Mouse (Mus musculus): Measurements from ENCODE around the gene Epha4. TPM values are rescaled to one million over a fixed set of nuclear protein-coding genes. Genes with fewer than 3 reads are reported as not detected.
A peak's percentile ranks its signal among the peaks of the same experiment; 100 is the strongest.

The Epha4 gene
- polyA plus RNA-seq, 1 experiment, result 5.2 TPM

DNA sequence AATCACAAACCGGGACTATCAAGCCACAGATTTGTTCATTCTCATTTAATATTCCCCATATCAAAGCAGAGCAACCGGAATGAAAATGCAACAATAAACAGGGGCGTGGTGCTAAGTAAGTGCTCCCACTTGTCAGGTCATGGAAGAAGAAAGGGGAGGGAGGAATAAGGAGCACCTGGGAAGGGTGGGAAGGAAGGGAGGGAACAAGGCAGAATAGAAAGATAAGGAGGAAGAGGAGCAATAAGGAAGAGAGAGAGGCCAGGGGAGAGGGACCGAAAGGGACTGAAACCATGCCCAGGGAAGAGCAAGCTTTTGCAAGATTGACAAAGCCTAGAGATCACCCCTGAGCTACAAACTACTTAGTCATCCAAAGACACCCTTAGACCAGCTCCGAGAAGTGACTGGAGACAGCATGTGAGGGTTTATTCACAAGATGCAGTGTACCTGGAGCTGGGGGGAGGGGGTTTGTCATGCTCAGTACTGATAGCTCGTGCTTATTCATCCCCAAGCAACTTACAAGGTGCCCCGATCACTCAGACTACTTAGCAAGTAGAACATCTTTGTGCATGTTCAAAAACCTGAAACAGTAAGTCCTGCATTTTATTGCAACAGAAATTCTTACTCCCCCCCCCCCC, 56.0 kb downstream of the Epha4 start:
- Histone ChIP-seq H3K4me3 (ENCODE audit: insufficient read depth, low read depth, low read length) (no peak overlapping the region), H3K36me3 (ENCODE audit: control insufficient read depth, insufficient read depth, low read length) (no peaks in the 10 kb centered on the region), H3K4me1 (ENCODE audit: control insufficient read depth, insufficient read depth, low read length) (no peaks in the 10 kb centered on the region; the same call in 1 of the 2 replicates), H3K27me3 (replicated peaks; ENCODE audit: control insufficient read depth, insufficient read depth, low read length) (no peaks in the 10 kb centered on the region; the same call in 1 of the 2 replicates), H3K27ac (ENCODE audit: insufficient read depth, low read depth, low read length) (no peak overlapping the region)
- WGBS, result 89% methylated on average over 7 of the region's 7 CpGs
- DNase-seq, result no peak
- TF ChIP-seq POLR2A (IDR thresholded peaks at IDR 0.05; ENCODE audit: low read depth, low read length), result no peak
- no peak for TF ChIP-seq CTCF (conservative IDR thresholded peaks at IDR 0.05; ENCODE audit: insufficient read depth, insufficient read length, low read depth, low read length)

- DNase-seq, result no peak
- Histone ChIP-seq H3K4me1 (ENCODE audit: control insufficient read depth, insufficient read depth, low read length) (no peaks in the 10 kb centered on the region; the same call in 1 of the 2 replicates), H3K36me3 (ENCODE audit: control insufficient read depth, insufficient read depth, low read length) (no peaks in the 10 kb centered on the region), H3K27ac (ENCODE audit: insufficient read depth, low read depth, low read length) (no peak overlapping the region), H3K27me3 (replicated peaks; ENCODE audit: control insufficient read depth, insufficient read depth, low read length) (no peaks in the 10 kb centered on the region; the same call in 1 of the 2 replicates), H3K4me3 (ENCODE audit: insufficient read depth, low read depth, low read length) (no peak overlapping the region)
- TF ChIP-seq CTCF (conservative IDR thresholded peaks at IDR 0.05; ENCODE audit: insufficient read depth, insufficient read length, low read depth, low read length) (no peak), POLR2A (IDR thresholded peaks at IDR 0.05; ENCODE audit: low read depth, low read length) (no peak)
- WGBS, result 42% methylated on average over 6 of the region's 6 CpGs
Observed at GRCm38 (mm10) chr1:77457446-77457800, 57.5 kb downstream of the Epha4 start.

DNA sequence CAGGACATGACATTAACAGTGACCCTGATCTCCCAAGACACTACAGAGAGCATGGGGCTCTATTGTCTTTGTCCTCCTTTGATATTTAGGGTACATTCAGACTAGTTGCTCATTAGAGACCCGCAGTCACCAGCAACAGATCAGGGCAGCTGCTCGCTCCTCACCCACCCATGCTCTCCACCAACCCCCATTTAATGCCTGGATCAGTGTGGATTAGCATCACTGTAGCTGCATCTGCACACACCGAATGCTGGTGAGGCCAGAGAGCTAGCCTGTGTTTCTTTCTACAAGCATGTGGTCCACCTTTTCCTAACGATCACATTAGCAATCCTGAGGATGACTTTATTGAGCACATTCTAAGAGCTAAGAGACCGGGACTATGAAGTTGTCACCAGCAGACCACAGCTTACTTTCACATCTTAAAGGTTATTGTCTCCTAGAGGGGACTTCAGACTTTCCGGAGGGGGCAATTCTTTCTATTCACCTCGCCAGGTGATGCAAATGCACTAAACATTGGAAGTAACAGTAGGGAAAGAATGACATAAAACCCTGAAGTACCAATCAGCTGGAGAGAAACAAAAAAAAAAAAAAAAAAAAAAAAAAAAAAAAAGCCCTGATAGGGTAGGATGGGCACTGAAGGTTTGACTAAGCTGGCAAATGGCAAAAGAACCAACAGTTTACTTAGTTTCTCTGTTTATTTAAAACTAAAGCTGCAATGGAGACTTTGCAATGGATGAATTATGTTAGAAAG, 58.0 kb downstream of the Epha4 start:
- Histone ChIP-seq H3K36me3 (ENCODE audit: control insufficient read depth, insufficient read depth, low read length) (no peaks in the 10 kb centered on the region), H3K27me3 (replicated peaks; ENCODE audit: control insufficient read depth, insufficient read depth, low read length) (no peaks in the 10 kb centered on the region; the same call in 1 of the 2 replicates), H3K4me3 (ENCODE audit: insufficient read depth, low read depth, low read length) (no peak overlapping the region), H3K27ac (ENCODE audit: insufficient read depth, low read depth, low read length) (no peak overlapping the region), H3K4me1 (ENCODE audit: control insufficient read depth, insufficient read depth, low read length) (no peaks in the 10 kb centered on the region; the same call in 1 of the 2 replicates)
- WGBS, result 81% methylated on average over 7 of the region's 7 CpGs
- DNase-seq, result no peak
- TF ChIP-seq CTCF (conservative IDR thresholded peaks at IDR 0.05; ENCODE audit: insufficient read depth, insufficient read length, low read depth, low read length) (no peak), POLR2A (IDR thresholded peaks at IDR 0.05; ENCODE audit: low read depth, low read length) (no peak)

DNA sequence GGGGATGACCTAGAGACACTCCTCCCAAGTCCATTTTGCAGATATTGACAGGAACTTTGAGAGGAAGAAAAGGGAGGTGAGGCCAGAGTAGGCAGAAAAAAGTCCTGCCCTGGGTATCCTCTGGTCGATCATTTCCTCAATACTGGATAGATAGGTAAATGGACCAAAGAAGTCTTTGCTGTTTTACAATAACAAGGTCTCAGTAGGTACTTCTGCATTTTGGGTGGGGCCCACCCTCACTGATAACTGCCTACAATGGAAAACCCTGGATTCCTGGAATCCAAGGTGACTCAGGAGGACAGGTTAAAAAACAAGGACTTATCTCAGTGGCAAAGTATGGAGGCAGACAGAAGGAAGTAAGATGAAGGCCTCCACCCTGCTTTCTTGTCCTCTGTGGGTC, 61.1 kb downstream of the Epha4 start:
- TF ChIP-seq POLR2A (IDR thresholded peaks at IDR 0.05; ENCODE audit: low read depth, low read length) (no peak), CTCF (conservative IDR thresholded peaks at IDR 0.05; ENCODE audit: insufficient read depth, insufficient read length, low read depth, low read length) (no peak)
- 95% methylated on average over 1 of the region's 1 CpGs for WGBS
- no peaks in the 10 kb centered on the region; the same call in 1 of the 2 replicates for H3K27me3 ChIP-seq (replicated peaks; ENCODE audit: control insufficient read depth, insufficient read depth, low read length)

DNA sequence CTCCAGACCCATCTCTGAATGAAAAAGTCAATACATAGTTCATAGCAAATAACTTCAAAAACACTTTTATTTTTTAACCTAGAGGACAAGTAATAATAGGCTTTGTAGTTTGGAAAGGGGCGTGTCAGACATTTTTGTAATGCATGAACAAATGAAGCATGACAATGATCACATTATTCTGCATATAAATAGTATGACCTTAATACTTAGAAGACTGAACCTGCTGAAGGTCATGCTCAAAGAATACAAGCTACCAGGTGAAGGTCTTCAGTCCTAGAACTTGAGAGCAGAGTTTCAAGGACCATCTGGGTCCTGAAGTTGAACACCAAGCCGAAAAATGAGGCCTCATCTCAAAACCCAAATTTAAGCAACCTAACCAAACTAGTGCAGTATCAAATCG, 62.2 kb downstream of the Epha4 start:
- H3K27ac ChIP-seq (ENCODE audit: insufficient read depth, low read depth, low read length), result no peak overlapping the region
- TF ChIP-seq POLR2A (IDR thresholded peaks at IDR 0.05; ENCODE audit: low read depth, low read length), result no peak
- no peak for TF ChIP-seq CTCF (conservative IDR thresholded peaks at IDR 0.05; ENCODE audit: insufficient read depth, insufficient read length, low read depth, low read length)
- no peaks in the 10 kb centered on the region; the same call in 1 of the 2 replicates for H3K4me1 ChIP-seq (ENCODE audit: control insufficient read depth, insufficient read depth, low read length)
- 87% methylated on average over 3 of the region's 3 CpGs for WGBS
- H3K36me3 ChIP-seq (ENCODE audit: control insufficient read depth, insufficient read depth, low read length), result no peaks in the 10 kb centered on the region
- H3K27me3 ChIP-seq (replicated peaks; ENCODE audit: control insufficient read depth, insufficient read depth, low read length), result no peaks in the 10 kb centered on the region; the same call in 1 of the 2 replicates
- no peak overlapping the region for H3K4me3 ChIP-seq (ENCODE audit: insufficient read depth, low read depth, low read length)
- no peak for DNase-seq

More for the DNA sequence above, 61.1 kb downstream of the Epha4 start:
- H3K4me3 ChIP-seq (ENCODE audit: insufficient read depth, low read depth, low read length), result no peak overlapping the region
- H3K36me3 ChIP-seq (ENCODE audit: control insufficient read depth, insufficient read depth, low read length), result no peaks in the 10 kb centered on the region
- no peaks in the 10 kb centered on the region; the same call in 1 of the 2 replicates for H3K4me1 ChIP-seq (ENCODE audit: control insufficient read depth, insufficient read depth, low read length)
- no peak overlapping the region for H3K27ac ChIP-seq (ENCODE audit: insufficient read depth, low read depth, low read length)
- DNase-seq, result no peak

- 95% methylated on average over 3 of the region's 3 CpGs for WGBS
- no peak overlapping the region for H3K4me3 ChIP-seq (ENCODE audit: insufficient read depth, low read depth, low read length)
- no peak for TF ChIP-seq CTCF (conservative IDR thresholded peaks at IDR 0.05; ENCODE audit: insufficient read depth, insufficient read length, low read depth, low read length)
- no peak for TF ChIP-seq POLR2A (IDR thresholded peaks at IDR 0.05; ENCODE audit: low read depth, low read length)
- no peaks in the 10 kb centered on the region; the same call in 1 of the 2 replicates for H3K27me3 ChIP-seq (replicated peaks; ENCODE audit: control insufficient read depth, insufficient read depth, low read length)
- H3K36me3 ChIP-seq (ENCODE audit: control insufficient read depth, insufficient read depth, low read length), result no peaks in the 10 kb centered on the region
- DNase-seq, result no peak
- H3K4me1 ChIP-seq (ENCODE audit: control insufficient read depth, insufficient read depth, low read length), result peaks cover 1% of the 10 kb centered on the region; the same call in 1 of the 2 replicates
- no peak overlapping the region for H3K27ac ChIP-seq (ENCODE audit: insufficient read depth, low read depth, low read length)
Observed at GRCm38 (mm10) chr1:77451541-77451940, 63.3 kb downstream of the Epha4 start.

DNA sequence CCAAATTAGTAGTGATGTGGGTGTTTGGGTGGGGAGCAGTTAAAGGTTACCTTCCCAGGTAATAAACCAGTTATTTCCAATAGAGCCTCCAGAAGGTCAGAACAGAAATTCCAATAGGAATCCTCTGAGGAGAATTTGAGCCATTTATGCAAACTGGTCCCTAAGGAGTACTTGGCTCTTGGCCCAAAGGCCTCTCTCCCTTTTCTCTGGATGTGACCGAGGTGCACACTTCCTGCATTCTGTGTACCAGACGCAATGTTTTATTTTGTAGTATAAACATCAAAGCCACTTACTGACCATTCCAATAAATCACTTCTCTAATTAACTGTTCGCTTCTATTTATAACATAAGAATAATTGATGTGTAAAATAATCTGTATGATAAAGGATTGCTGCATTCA, 64.7 kb downstream of the Epha4 start:
- DNase-seq, result peak; percentile 41
- Histone ChIP-seq H3K36me3 (ENCODE audit: control insufficient read depth, insufficient read depth, low read length) (no peaks in the 10 kb centered on the region), H3K4me1 (ENCODE audit: control insufficient read depth, insufficient read depth, low read length) (peaks cover 4% of the 10 kb centered on the region; the same call in 1 of the 2 replicates), H3K4me3 (ENCODE audit: insufficient read depth, low read depth, low read length) (no peak overlapping the region), H3K27ac (ENCODE audit: insufficient read depth, low read depth, low read length) (no peak overlapping the region), H3K27me3 (replicated peaks; ENCODE audit: control insufficient read depth, insufficient read depth, low read length) (no peaks in the 10 kb centered on the region; the same call in 1 of the 2 replicates)
- WGBS, result 49% methylated on average over 3 of the region's 3 CpGs
- no peak for TF ChIP-seq CTCF (conservative IDR thresholded peaks at IDR 0.05; ENCODE audit: insufficient read depth, insufficient read length, low read depth, low read length)
- TF ChIP-seq POLR2A (IDR thresholded peaks at IDR 0.05; ENCODE audit: low read depth, low read length), result no peak
